Mouse (Mus musculus) olfactory bulb, adult 2 months (tissue): ENCODE results near the gene Lingo2.

ENCODE experiments used
- CTCF ChIP-seq: fragments of 200-500 bp; IDR thresholded peaks from 2 replicates; pipeline ENCODE4 v1.5.1; 2012; ENCODE audit warnings: low read depth, mild to moderate bottlenecking, low read length, moderate library complexity; ENCODE audit not compliant: insufficient read depth
- POLR2A ChIP-seq: fragments of 200-500 bp; IDR thresholded peaks from 2 replicates; pipeline ENCODE4 v1.6.1; 2012; ENCODE audit warnings: mild to moderate bottlenecking, low read depth, low read length, moderate library complexity; ENCODE audit not compliant: insufficient read depth

- TF ChIP-seq CTCF: no peak
- no peak for TF ChIP-seq POLR2A
Observed at GRCm38 (mm10) chr4:36821914-36822313, 129.6 kb downstream of the Lingo2 start.
